In genomic region chr2:157486981-157487656, GRCm38 (mm10) we compare ENCODE assay signal across 15 mouse cellular contexts.
DNase-seq lines count a peak whose midpoint lies in the region; ATAC-seq and TF ChIP-seq lines count a peak whose summit lies in the region.
"Had no signal": no experiment of that assay in that cellular context is flagged by ENCODE, and none has a peak within 500 bp of the region (broad histone marks: within the 10 kb centered on the region; RNA-seq: fewer than 3 reads in every experiment).

No protein-coding gene starts in this region.

- H3K4me2 ChIP-seq in embryonic facial prominence, embryonic 13.5 days = no peak overlapping the region
- no peak overlapping the region for H3K4me2 ChIP-seq in hindbrain, embryonic 11.5 days (replicated peaks; ENCODE audit: low read depth, low read length)
- H3K4me2 ChIP-seq: heart, embryonic 15.5 days had no signal

- DNase-seq in brain, embryonic 14.5 days (ENCODE audit: low read depth) = peak; percentile 58
- peak; percentile 6 for DNase-seq in hindbrain, embryonic 11.5 days (ENCODE audit: low spot score)
- peak; percentile 47 for DNase-seq in midbrain, embryonic 10.5 days (ENCODE audit: low spot score)
- no peak for DNase-seq in gastrocnemius, adult 18-20 months (ENCODE audit: low spot score)
- no peak for DNase-seq in testis, postnatal 14 days (ENCODE audit: low spot score)
- DNase-seq in adrenal gland, postnatal 36 days = no peak
- DNase-seq: cerebellum, adult 2 months; gastrocnemius, postnatal 25 days; layer of hippocampus, adult 9-11 months had no signal

- no peaks in the 10 kb centered on the region for H3K27me3 ChIP-seq in embryonic facial prominence, embryonic 13.5 days
- H3K27me3 ChIP-seq in hindbrain, embryonic 11.5 days (ENCODE audit: control insufficient read depth, insufficient read depth, low read length) = no peaks in the 10 kb centered on the region
- peaks cover 69% of the 10 kb centered on the region for H3K27me3 ChIP-seq in midbrain, embryonic 10.5 days (ENCODE audit: low read depth, poor library complexity, severe bottlenecking)

- H3K9me3 ChIP-seq in embryonic facial prominence, embryonic 13.5 days = no peaks in the 10 kb centered on the region
- no peaks in the 10 kb centered on the region for H3K9me3 ChIP-seq in hindbrain, embryonic 11.5 days (ENCODE audit: control insufficient read depth, low read length)
- no peaks in the 10 kb centered on the region for H3K9me3 ChIP-seq in midbrain, embryonic 10.5 days (replicated peaks)
- H3K9me3 ChIP-seq: heart, embryonic 15.5 days had no signal

- TF ChIP-seq POLR2A in brain, embryonic 14.5 days (IDR thresholded peaks at IDR 0.05; ENCODE audit: borderline replicate concordance, extremely low read depth, insufficient read depth, insufficient read length, poor library complexity, severe bottlenecking) = no peak

- 32% methylated on average over 7 of the region's 7 CpGs for WGBS in embryonic facial prominence, embryonic 13.5 days
- 47% methylated on average over 7 of the region's 7 CpGs for WGBS in hindbrain, embryonic 11.5 days
- 29% methylated on average over 7 of the region's 7 CpGs for WGBS in midbrain, embryonic 10.5 days

- H3K4me1 ChIP-seq in embryonic facial prominence, embryonic 13.5 days = peaks cover 25% of the 10 kb centered on the region
- H3K4me1 ChIP-seq in hindbrain, embryonic 11.5 days (replicated peaks; ENCODE audit: control insufficient read depth, insufficient read depth, low read length) = peaks cover 18% of the 10 kb centered on the region
- peaks cover 57% of the 10 kb centered on the region for H3K4me1 ChIP-seq in midbrain, embryonic 10.5 days

- ATAC-seq in embryonic facial prominence, embryonic 13.5 days (ENCODE audit: insufficient number of reproducible peaks, insufficient read depth, low FRiP score, low TSS enrichment, low read depth) = no peak
- ATAC-seq in hindbrain, embryonic 11.5 days (ENCODE audit: low FRiP score) = peak; percentile 26
- ATAC-seq in CD4-positive, CD25-positive, alpha-beta regulatory T cell, adult 4 months = no peak

- H3K4me3 ChIP-seq in embryonic facial prominence, embryonic 13.5 days = no peak overlapping the region
- H3K4me3 ChIP-seq in hindbrain, embryonic 11.5 days (ENCODE audit: low read depth, low read length) = no peak overlapping the region
- peak overlapping the region; percentile 32; the same call in 1 of the 2 replicates for H3K4me3 ChIP-seq in midbrain, embryonic 10.5 days
- H3K4me3 ChIP-seq: heart, embryonic 15.5 days; myocyte had no signal

- no peaks in the 10 kb centered on the region for H3K36me3 ChIP-seq in embryonic facial prominence, embryonic 13.5 days
- H3K36me3 ChIP-seq in hindbrain, embryonic 11.5 days (ENCODE audit: control insufficient read depth, insufficient read depth, low read length) = no peaks in the 10 kb centered on the region
- H3K36me3 ChIP-seq in midbrain, embryonic 10.5 days = no peaks in the 10 kb centered on the region
- H3K36me3 ChIP-seq: heart, embryonic 15.5 days had no signal

- H3K27ac ChIP-seq in embryonic facial prominence, embryonic 13.5 days = peak overlapping the region; percentile 57; the same call in 1 of the 2 replicates
- H3K27ac ChIP-seq in hindbrain, embryonic 11.5 days (ENCODE audit: low read depth, low read length) = peak overlapping the region; percentile 70
- H3K27ac ChIP-seq in midbrain, embryonic 10.5 days (replicated peaks) = peak overlapping the region; percentile 89
- H3K27ac ChIP-seq: heart, embryonic 15.5 days; kidney, postnatal 0 days; macrophage had no signal

- H3K9ac ChIP-seq in embryonic facial prominence, embryonic 13.5 days = no peak overlapping the region
- H3K9ac ChIP-seq in hindbrain, embryonic 11.5 days (ENCODE audit: low read depth, low read length) = peak overlapping the region; percentile 40
- H3K9ac ChIP-seq: heart, embryonic 15.5 days had no signal

- no peak for TF ChIP-seq CTCF in brain, embryonic 14.5 days (IDR thresholded peaks at IDR 0.05; ENCODE audit: borderline replicate concordance, extremely low read depth, insufficient read depth, insufficient read length)

Comparison
In these comparisons a context has a peak if more than half of its experiments do, and no peak if none do; other contexts are left out.
1. DNase-seq: peak in brain, embryonic 14.5 days (single experiment), hindbrain, embryonic 11.5 days (single experiment) and midbrain, embryonic 10.5 days (single experiment); none in gastrocnemius, adult 18-20 months (single experiment), testis, postnatal 14 days (single experiment) and adrenal gland, postnatal 36 days (0 of 2).
2. Peak in every context shown above with its lines, with median percentiles within 50 percentile points of each other: H3K27ac ChIP-seq.